Mouse (Mus musculus): ENCODE results near the gene Hist1h2be. TPM values are rescaled to one million over a fixed set of nuclear protein-coding genes. Genes with fewer than 3 reads are reported as not detected.
"Not testable (repeated sequence)": the region's sequence is repeated elsewhere in the genome, so short reads cannot be mapped to it uniquely, and the experiment has no call there.

Hist1h2be gene
- polyA plus RNA-seq, 1 experiment = 2.7 TPM

GRCm38 (mm10) chr13:23538249-23538648 is 82.7 kb downstream of the Hist1h2be start:
- TF ChIP-seq POLR2A (IDR thresholded peaks at IDR 0.05; ENCODE audit: borderline replicate concordance, extremely low read depth, low read depth, low read length) (no peak), CTCF (IDR thresholded peaks at IDR 0.05; ENCODE audit: insufficient read depth, low read length) (no peak)
- H3K4me3 ChIP-seq (replicated peaks; ENCODE audit: extremely low read depth, low read depth, low read length) = no peak overlapping the region
- DNase-seq = no peak
- 81% methylated on average over 5 of the region's 5 CpGs for WGBS
- peaks cover 2% of the 10 kb centered on the region; the same call in 1 of the 2 replicates for H3K4me1 ChIP-seq (ENCODE audit: control insufficient read depth, insufficient read depth, low read length)

- H3K4me3 ChIP-seq (replicated peaks; ENCODE audit: extremely low read depth, low read depth, low read length) = no peak overlapping the region
- DNase-seq = no peak
- 64% methylated on average over 3 of the region's 3 CpGs for WGBS
- no peak for TF ChIP-seq POLR2A (IDR thresholded peaks at IDR 0.05; ENCODE audit: borderline replicate concordance, extremely low read depth, low read depth, low read length)
- no peak for TF ChIP-seq CTCF (IDR thresholded peaks at IDR 0.05; ENCODE audit: insufficient read depth, low read length)
- peaks cover 2% of the 10 kb centered on the region; the same call in 1 of the 2 replicates for H3K4me1 ChIP-seq (ENCODE audit: control insufficient read depth, insufficient read depth, low read length)
Measured at GRCm38 (mm10) chr13:23537006-23537710, 83.8 kb downstream of the Hist1h2be start.

- 17% methylated on average over 7 of the region's 7 CpGs for WGBS
- H3K4me3 ChIP-seq (replicated peaks; ENCODE audit: extremely low read depth, low read depth, low read length) = no peak overlapping the region
- H3K4me1 ChIP-seq (ENCODE audit: control insufficient read depth, insufficient read depth, low read length) = peaks cover 2% of the 10 kb centered on the region; the same call in 1 of the 2 replicates
- no peak for DNase-seq
- TF ChIP-seq CTCF (IDR thresholded peaks at IDR 0.05; ENCODE audit: insufficient read depth, low read length) = no peak
Measured at GRCm38 (mm10) chr13:23536076-23536822, 84.7 kb downstream of the Hist1h2be start.

GRCm38 (mm10) chr13:23535137-23536075 is 85.5 kb downstream of the Hist1h2be start, which contains the start of gene Hist1h3g:
Gene Hist1h3g, plus strand, starts transcription at chr13:23535422.
- peak within 1 kb of the TSS; percentile 59 for H3K4me3 ChIP-seq (replicated peaks; ENCODE audit: extremely low read depth, low read depth, low read length)
- WGBS = 1% methylated on average over 49 of the region's 62 CpGs
- DNase-seq = peak; percentile 78
- H3K4me1 ChIP-seq (ENCODE audit: control insufficient read depth, insufficient read depth, low read length) = not testable (repeated sequence)

- TF ChIP-seq CTCF (IDR thresholded peaks at IDR 0.05; ENCODE audit: insufficient read depth, low read length) = no peak
- TF ChIP-seq POLR2A (IDR thresholded peaks at IDR 0.05; ENCODE audit: borderline replicate concordance, extremely low read depth, low read depth, low read length) = no peak
- under 1% methylated on average over 15 of the region's 15 CpGs for WGBS
- Histone ChIP-seq H3K4me1 (ENCODE audit: control insufficient read depth, insufficient read depth, low read length) (peaks cover 2% of the 10 kb centered on the region), H3K4me3 (replicated peaks; ENCODE audit: extremely low read depth, low read depth, low read length) (peak overlapping the region; percentile 13)
- no peak for DNase-seq
Measured at GRCm38 (mm10) chr13:23534368-23535131, 86.4 kb downstream of the Hist1h2be start.

Other genes starting within 250 kb of the Hist1h2be start
- gene Abt1, start 197.3 kb downstream of the Hist1h2be start, polyA plus RNA-seq (2012; rRNA removed) = 2.7 and 3.3 TPM in 2 replicates
- gene Btn1a1, start 155.2 kb downstream of the Hist1h2be start, polyA plus RNA-seq (2012; rRNA removed) = not detected in 2 replicates
- not detected in 2 replicates for gene Btn2a2, start 132.3 kb downstream of the Hist1h2be start, polyA plus RNA-seq (2012; rRNA removed)
- 27.1 and 28.0 TPM in 2 replicates for gene Hist1h4h, start 90.1 kb downstream of the Hist1h2be start, polyA plus RNA-seq (2012; rRNA removed)
- 28.7 and 47.1 TPM in 2 replicates for gene Hist1h2af, start 87.2 kb downstream of the Hist1h2be start, polyA plus RNA-seq (2012; rRNA removed)
- 2.1 and 2.3 TPM in 2 replicates for gene Hist1h3g, start 85.7 kb downstream of the Hist1h2be start, polyA plus RNA-seq (2012; rRNA removed)
- gene Hist1h2bh, start 77.7 kb downstream of the Hist1h2be start, polyA plus RNA-seq (2012; rRNA removed) = 0.66 and 0.87 TPM in 2 replicates
- 1.3 and 1.7 TPM in 2 replicates for gene Hist1h3f, start 77.1 kb downstream of the Hist1h2be start, polyA plus RNA-seq (2012; rRNA removed)
- 1.4 and 1.8 TPM in 2 replicates for gene Hist1h4f, start 69.5 kb downstream of the Hist1h2be start, polyA plus RNA-seq (2012; rRNA removed)
- gene Hist1h1d, start 67.9 kb downstream of the Hist1h2be start, polyA plus RNA-seq (2012; rRNA removed) = 0.10 and 0.12 TPM in 2 replicates
- 8.4 and 9.2 TPM in 2 replicates for gene Hist1h3e, start 58.8 kb downstream of the Hist1h2be start, polyA plus RNA-seq (2012; rRNA removed)
- 1.8 and 2.3 TPM in 2 replicates for gene Hist1h2ae, start 49.9 kb downstream of the Hist1h2be start, polyA plus RNA-seq (2012; rRNA removed)
- gene Hist1h2bg, start 49.7 kb downstream of the Hist1h2be start, polyA plus RNA-seq (2012; rRNA removed) = 9.8 and 22.7 TPM in 2 replicates
- 2.7 and 3.4 TPM in 2 replicates for gene Hist1h2bf, start 46.9 kb downstream of the Hist1h2be start, polyA plus RNA-seq (2012; rRNA removed)
- gene Hist1h2ad, start 46.7 kb downstream of the Hist1h2be start, polyA plus RNA-seq (2012; rRNA removed) = 1.2 and 2.0 TPM in 2 replicates
- gene Hist1h3d, start 45.4 kb downstream of the Hist1h2be start, polyA plus RNA-seq (2012; rRNA removed) = 2.6 and 4.5 TPM in 2 replicates
- gene Hist1h4d, start 39.5 kb downstream of the Hist1h2be start, polyA plus RNA-seq (2012; rRNA removed) = 9.0 and 9.5 TPM in 2 replicates
- 2.0 and 2.4 TPM in 2 replicates for gene Hist1h1e, start 1.4 kb upstream of the Hist1h2be start, polyA plus RNA-seq (2012; rRNA removed)
- gene Hist1h2ac, start 62.8 kb upstream of the Hist1h2be start, polyA plus RNA-seq (2012; rRNA removed) = 0.45 and 0.61 TPM in 2 replicates
- 142 and 182 TPM in 2 replicates for gene Hist1h2bc, start 63.1 kb upstream of the Hist1h2be start, polyA plus RNA-seq (2012; rRNA removed)
- not detected in 2 replicates for gene Hist1h1t, start 74.7 kb upstream of the Hist1h2be start, polyA plus RNA-seq (2012; rRNA removed)
- gene Hist1h4c, start 77.3 kb upstream of the Hist1h2be start, polyA plus RNA-seq (2012; rRNA removed) = 6.3 and 6.8 TPM in 2 replicates
- 21.3 and 24.2 TPM in 2 replicates for gene Hfe, start 89.7 kb upstream of the Hist1h2be start, polyA plus RNA-seq (2012; rRNA removed)
- 38.1 and 46.7 TPM in 2 replicates for gene Hist1h1c, start 117.7 kb upstream of the Hist1h2be start, polyA plus RNA-seq (2012; rRNA removed)
- gene Hist1h3c, start 124.5 kb upstream of the Hist1h2be start, polyA plus RNA-seq (2012; rRNA removed) = 1.2 and 2.9 TPM in 2 replicates
- gene Hist1h2bb, start 125.6 kb upstream of the Hist1h2be start, polyA plus RNA-seq (2012; rRNA removed) = 2.5 and 2.6 TPM in 2 replicates
- gene Hist1h2ab, start 130.0 kb upstream of the Hist1h2be start, polyA plus RNA-seq (2012; rRNA removed) = 2.0 and 3.9 TPM in 2 replicates
- gene Hist1h3b, start 131.1 kb upstream of the Hist1h2be start, polyA plus RNA-seq (2012; rRNA removed) = 2.6 and 3.8 TPM in 2 replicates
- gene Hist1h4b, start 135.9 kb upstream of the Hist1h2be start, polyA plus RNA-seq (2012; rRNA removed) = 2.5 and 2.8 TPM in 2 replicates
- 2.4 and 2.9 TPM in 2 replicates for gene Hist1h4a, start 140.1 kb upstream of the Hist1h2be start, polyA plus RNA-seq (2012; rRNA removed)
- gene Hist1h3a, start 141.3 kb upstream of the Hist1h2be start, polyA plus RNA-seq (2012; rRNA removed) = 3.1 and 4.3 TPM in 2 replicates
- gene Hist1h1a, start 142.5 kb upstream of the Hist1h2be start, polyA plus RNA-seq (2012; rRNA removed) = not detected in 2 replicates
- 0.07 TPM in 1 of 2 replicates, not detected in the other for gene Trim38, start 148.8 kb upstream of the Hist1h2be start, polyA plus RNA-seq (2012; rRNA removed)
- 0.32 and 0.52 TPM in 2 replicates for gene Slc17a2, start 185.9 kb upstream of the Hist1h2be start, polyA plus RNA-seq (2012; rRNA removed)
- 0.02 TPM in 1 of 2 replicates, not detected in the other for gene Slc17a3, start 218.3 kb upstream of the Hist1h2be start, polyA plus RNA-seq (2012; rRNA removed)
- not detected in 2 replicates for gene Slc17a1, start 246.6 kb upstream of the Hist1h2be start, polyA plus RNA-seq (2012; rRNA removed)

Measured in lung, adult 2 months (tissue).